Mouse (Mus musculus) lung, adult 2 months (tissue): Measurements from ENCODE around the gene Dennd4b.

Experiments used
- CTCF ChIP-seq: fragments of 200-500 bp; IDR thresholded peaks from 2 replicates; pipeline ENCODE4 v1.5.1; 2011; ENCODE audit warnings: mild to moderate bottlenecking, low read length, control low read depth; ENCODE audit not compliant: insufficient read depth
- POLR2A ChIP-seq: fragments of 200-500 bp; IDR thresholded peaks from 2 replicates; pipeline ENCODE4 v1.6.1; 2011; ENCODE audit warnings: low read depth, mild to moderate bottlenecking, control low read depth, low read length, borderline replicate concordance; ENCODE audit errors: extremely low read depth

- TF ChIP-seq CTCF (no peak), POLR2A (no peak)
These were observed 19.2 kb downstream of the Dennd4b start for GRCm38 (mm10) chr3:90284150-90284549.
